In genomic region chr15:41162268-41162667, GRCm38 (mm10) we compare ENCODE assay signal across 10 mouse cellular contexts.
DNase-seq lines count a peak whose midpoint lies in the region; ATAC-seq and TF ChIP-seq lines count a peak whose summit lies in the region.
"Had no signal": no experiment of that assay in that cellular context is flagged by ENCODE, and none has a peak within 500 bp of the region (broad histone marks: within the 10 kb centered on the region; RNA-seq: fewer than 3 reads in every experiment).

No protein-coding gene starts in this region.

- no peaks in the 10 kb centered on the region for H3K36me3 ChIP-seq in heart, embryonic 10.5 days
- no peaks in the 10 kb centered on the region for H3K36me3 ChIP-seq in heart, embryonic 15.5 days
- H3K36me3 ChIP-seq: G1E had no signal

- no peak overlapping the region for H3K9ac ChIP-seq in heart, embryonic 15.5 days
- H3K9ac ChIP-seq: liver, embryonic 14.5 days had no signal

- no peaks in the 10 kb centered on the region for H3K9me3 ChIP-seq in heart, embryonic 10.5 days
- H3K9me3 ChIP-seq in heart, embryonic 15.5 days (replicated peaks), result no peaks in the 10 kb centered on the region
- H3K9me3 ChIP-seq: G1E had no signal

- no peak for ATAC-seq in heart, embryonic 15.5 days (replicated peaks; ENCODE audit: insufficient number of reproducible peaks, insufficient read depth, low FRiP score, low read depth)
- no peak for ATAC-seq in inflammation-experienced regulatory T-cells, adult 6 months

- DNase-seq in heart, embryonic 10.5 days (ENCODE audit: low spot score), result no peak
- DNase-seq in heart, postnatal 4 days, result no peak
- DNase-seq in lung, postnatal 10 days, result peak; percentile 14
- no peak for DNase-seq in lung, adult 2 months
- peak; percentile 10 for DNase-seq in left cerebral cortex, postnatal 4 days
- no peak for DNase-seq in adrenal gland, adult 18-20 months (ENCODE audit: low spot score in 2 of 2)

- H3K4me3 ChIP-seq in heart, embryonic 10.5 days, result peak overlapping the region; percentile 27; the same call in 1 of the 2 replicates
- H3K4me3 ChIP-seq in lung, adult 2 months (replicated peaks; ENCODE audit: extremely low read depth, low read depth, low read length), result no peak overlapping the region
- no peak overlapping the region for H3K4me3 ChIP-seq in heart, embryonic 15.5 days

- no peak for TF ChIP-seq CTCF in lung, adult 2 months (IDR thresholded peaks at IDR 0.05; ENCODE audit: insufficient read depth, low read length)

- intact Hi-C loops in left cerebral cortex, postnatal 4 days (cut with DNase I), result loop anchor here (10.0 kb wide), 2 partner anchors 503 to 813 kb away; no protein-coding TSS in a partner anchor

- H3K4me2 ChIP-seq in heart, embryonic 15.5 days, result peak overlapping the region; percentile 32

- H3K4me1 ChIP-seq in heart, embryonic 10.5 days, result peaks cover 5% of the 10 kb centered on the region; the same call in 1 of the 2 replicates
- H3K4me1 ChIP-seq in lung, adult 2 months (ENCODE audit: control insufficient read depth, insufficient read depth, low read length), result peaks cover 4% of the 10 kb centered on the region
- H3K4me1 ChIP-seq in heart, embryonic 15.5 days (replicated peaks), result peaks cover 5% of the 10 kb centered on the region

- H3K27ac ChIP-seq in heart, embryonic 10.5 days, result no peak overlapping the region
- H3K27ac ChIP-seq in heart, embryonic 15.5 days, result no peak overlapping the region
- H3K27ac ChIP-seq: liver, embryonic 14.5 days had no signal

- 42% methylated on average over 8 of the region's 8 CpGs for WGBS in heart, embryonic 10.5 days
- WGBS in lung, adult 2 months, result 27% methylated on average over 8 of the region's 8 CpGs
- WGBS in heart, embryonic 15.5 days, result 31% methylated on average over 8 of the region's 8 CpGs

- H3K27me3 ChIP-seq in heart, embryonic 10.5 days (ENCODE audit: insufficient read depth, poor library complexity, severe bottlenecking), result no peaks in the 10 kb centered on the region
- H3K27me3 ChIP-seq in heart, embryonic 15.5 days, result no peaks in the 10 kb centered on the region

- TF ChIP-seq POLR2A in lung, adult 2 months (IDR thresholded peaks at IDR 0.05; ENCODE audit: borderline replicate concordance, extremely low read depth, low read depth, low read length), result no peak

Comparison
In these comparisons a context has a peak if more than half of its experiments do, and no peak if none do; other contexts are left out.
1. DNase-seq: peak in lung, postnatal 10 days (single experiment) and left cerebral cortex, postnatal 4 days (single experiment); none in heart, embryonic 10.5 days (single experiment), heart, postnatal 4 days (single experiment), lung, adult 2 months (single experiment) and adrenal gland, adult 18-20 months (0 of 2).